Mouse (Mus musculus): ENCODE data around the gene Polr2e. TPM values are rescaled to one million over a fixed set of nuclear protein-coding genes. Genes with fewer than 3 reads are reported as not detected.

The Polr2e gene
- total RNA-seq, 2 experiments from 2014 or later = 74.8 to 86.0 TPM

GRCm38 (mm10) chr10:80033511-80034391 lies 5.8 kb downstream of the Polr2e start:
- DNase-seq = no peak

DNA sequence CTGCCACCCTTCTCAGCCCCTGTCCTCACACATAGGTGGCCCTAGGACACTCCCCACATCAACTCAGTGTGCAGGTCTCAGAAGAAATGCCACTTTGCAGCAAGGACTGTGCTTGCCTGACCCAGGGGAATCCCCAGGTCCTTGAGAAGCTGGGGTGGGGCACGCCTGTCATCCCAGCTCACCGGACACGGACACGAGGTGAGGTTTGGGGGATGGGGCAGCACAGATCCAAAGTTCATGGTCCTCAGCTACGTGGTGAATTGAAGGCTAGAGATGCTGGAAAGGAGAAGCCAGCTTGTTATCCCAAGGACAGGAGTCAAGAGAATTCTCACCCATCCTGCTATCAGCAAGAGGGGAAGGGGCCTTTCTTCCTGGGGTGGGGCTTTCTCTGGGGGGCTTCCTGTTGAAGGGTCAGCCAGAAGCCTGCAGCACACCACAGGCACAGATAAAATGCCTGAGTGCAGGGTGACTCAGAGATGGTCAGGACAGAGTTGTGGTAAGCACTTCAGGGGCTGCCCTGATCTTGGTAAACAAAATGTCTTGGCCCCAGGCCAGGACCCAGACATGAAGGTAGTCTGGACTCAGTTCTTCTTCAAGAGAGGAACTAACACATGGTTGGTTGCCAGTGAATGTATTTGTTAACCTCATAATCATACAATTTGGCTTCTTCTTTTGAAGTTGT lies 6.7 kb downstream of the Polr2e start:
- no peak for DNase-seq

GRCm38 (mm10) chr10:80030736-80031135 lies 8.9 kb downstream of the Polr2e start:
- DNase-seq = no peak

- DNase-seq = no peak
Measured at GRCm38 (mm10) chr10:80030191-80030590, 9.4 kb downstream of the Polr2e start.

- DNase-seq = no peak
Measured at GRCm38 (mm10) chr10:80028521-80028846, 11.1 kb downstream of the Polr2e start.

DNA sequence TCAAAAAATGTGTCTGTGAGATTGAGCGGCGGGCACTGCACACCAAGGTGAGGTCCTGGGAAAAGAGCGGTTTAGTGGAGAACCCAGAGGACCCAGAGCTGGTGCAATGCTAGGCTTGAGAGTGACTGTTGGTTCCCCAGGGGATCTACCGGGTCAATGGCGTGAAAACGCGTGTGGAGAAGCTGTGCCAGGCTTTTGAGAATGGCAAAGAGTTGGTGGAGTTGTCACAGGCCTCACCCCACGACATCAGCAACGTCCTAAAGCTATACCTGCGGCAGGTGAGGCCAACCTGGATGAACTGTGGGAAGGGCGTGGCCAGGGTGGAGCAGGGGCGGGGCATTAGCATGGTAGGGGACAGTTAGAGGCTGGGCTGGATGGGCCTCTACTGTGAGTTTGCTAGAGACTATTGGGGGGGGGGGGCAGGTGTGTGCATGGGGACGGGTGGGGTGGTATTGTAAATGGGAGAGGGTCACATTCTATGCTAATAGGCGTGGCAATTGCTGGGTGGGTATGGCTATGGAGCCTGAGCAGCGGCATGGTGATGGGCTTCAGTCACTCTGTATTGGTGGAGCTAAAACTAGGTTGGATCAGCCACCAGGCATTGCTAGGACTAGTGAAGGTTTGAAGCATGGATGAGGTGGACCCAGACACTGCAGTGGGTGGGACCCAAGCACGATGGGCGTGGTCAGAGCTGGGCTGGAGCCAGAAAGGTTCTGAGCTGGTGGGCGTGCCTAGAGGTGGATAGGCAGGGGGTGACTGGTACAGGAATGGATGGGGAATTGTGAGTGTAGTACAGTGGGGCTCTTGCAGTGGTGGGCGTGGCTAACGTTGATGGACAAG lies 11.7 kb downstream of the Polr2e start:
- DNase-seq = no peak

DNA sequence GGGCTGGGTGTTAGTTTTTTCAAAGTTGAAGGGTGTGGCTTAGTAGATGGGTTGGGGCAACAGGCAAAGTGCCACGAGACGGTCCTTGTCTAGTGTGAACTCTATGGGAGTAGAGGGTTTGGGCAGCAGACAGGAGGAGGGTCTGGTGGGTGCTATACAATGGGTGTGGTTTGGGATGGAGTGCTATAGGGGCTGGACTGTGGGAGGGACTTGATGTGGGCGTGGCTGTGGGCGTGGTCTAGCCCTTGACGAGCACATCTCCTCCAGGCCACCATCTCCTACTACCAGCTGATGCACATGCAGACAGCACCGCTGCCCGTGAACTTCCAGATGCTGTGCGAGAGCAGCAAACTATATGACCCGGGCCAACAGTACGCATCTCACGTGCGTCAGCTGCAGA lies 13.7 kb downstream of the Polr2e start:
- no peak for DNase-seq

DNA sequence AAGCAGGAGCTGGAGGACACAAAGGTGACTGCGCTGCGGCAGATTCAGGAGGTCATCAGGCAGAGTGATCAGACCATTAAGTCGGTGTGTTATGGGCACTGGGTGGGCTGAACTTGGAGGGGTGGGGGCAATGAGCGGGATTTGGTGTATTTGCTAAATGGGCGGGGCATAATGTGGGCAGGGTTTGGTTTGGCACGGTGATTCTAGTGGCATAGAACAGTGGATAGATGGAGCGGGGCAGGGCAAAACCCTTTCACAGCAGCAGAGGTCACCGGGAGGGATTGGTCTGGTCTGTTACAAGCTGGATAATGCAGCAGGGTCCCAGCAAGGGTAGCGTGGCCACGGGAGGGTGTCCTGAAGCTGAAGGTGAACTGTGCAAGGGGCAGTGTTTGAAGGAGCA lies 14.1 kb downstream of the Polr2e start:
- DNase-seq = no peak

GRCm38 (mm10) chr10:80025044-80025347 lies 14.6 kb downstream of the Polr2e start:
- no peak for DNase-seq

- DNase-seq = no peak
Measured at GRCm38 (mm10) chr10:80024229-80025043, 15.2 kb downstream of the Polr2e start.

GRCm38 (mm10) chr10:80023758-80024157 lies 15.8 kb downstream of the Polr2e start:
- DNase-seq = no peak

GRCm38 (mm10) chr10:80022806-80023205 lies 16.8 kb downstream of the Polr2e start:
- DNase-seq = no peak

DNA sequence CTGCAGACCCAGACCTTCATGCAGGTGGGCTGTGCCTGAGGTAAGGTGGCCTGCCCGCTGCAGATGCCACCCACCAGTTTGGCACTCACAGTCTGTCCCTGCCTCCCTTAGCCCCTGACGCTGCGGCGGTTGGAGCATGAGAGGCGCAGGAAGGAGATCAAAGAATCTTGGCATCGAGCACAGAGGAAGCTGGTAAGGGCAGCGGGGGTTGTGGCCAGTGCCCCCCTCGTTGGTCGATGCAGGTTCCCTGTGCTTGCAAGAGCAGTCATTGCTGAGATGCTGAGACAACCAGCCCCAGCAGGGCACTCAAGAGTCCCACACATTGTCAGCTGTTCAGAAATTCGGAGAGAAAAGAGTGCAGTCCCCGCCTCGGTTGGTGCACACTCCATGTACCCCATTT lies 17.4 kb downstream of the Polr2e start:
- no peak for DNase-seq

DNA sequence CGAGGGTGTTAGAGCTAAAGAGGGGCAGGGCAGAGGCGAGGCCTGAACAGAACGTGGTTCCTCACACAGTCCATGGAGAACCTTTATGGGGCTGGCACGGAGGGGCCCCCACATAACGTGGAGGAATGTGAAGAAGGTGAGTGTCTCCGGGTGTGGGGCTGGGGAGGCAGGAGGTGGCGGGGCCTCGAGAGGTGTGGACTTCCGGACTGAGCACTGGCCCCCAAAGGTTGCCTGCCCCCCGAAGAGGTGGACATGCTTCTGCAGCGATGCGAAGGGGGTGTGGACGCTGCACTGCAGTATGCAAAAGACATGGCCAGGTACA lies 18.3 kb downstream of the Polr2e start:
- DNase-seq = no peak

DNA sequence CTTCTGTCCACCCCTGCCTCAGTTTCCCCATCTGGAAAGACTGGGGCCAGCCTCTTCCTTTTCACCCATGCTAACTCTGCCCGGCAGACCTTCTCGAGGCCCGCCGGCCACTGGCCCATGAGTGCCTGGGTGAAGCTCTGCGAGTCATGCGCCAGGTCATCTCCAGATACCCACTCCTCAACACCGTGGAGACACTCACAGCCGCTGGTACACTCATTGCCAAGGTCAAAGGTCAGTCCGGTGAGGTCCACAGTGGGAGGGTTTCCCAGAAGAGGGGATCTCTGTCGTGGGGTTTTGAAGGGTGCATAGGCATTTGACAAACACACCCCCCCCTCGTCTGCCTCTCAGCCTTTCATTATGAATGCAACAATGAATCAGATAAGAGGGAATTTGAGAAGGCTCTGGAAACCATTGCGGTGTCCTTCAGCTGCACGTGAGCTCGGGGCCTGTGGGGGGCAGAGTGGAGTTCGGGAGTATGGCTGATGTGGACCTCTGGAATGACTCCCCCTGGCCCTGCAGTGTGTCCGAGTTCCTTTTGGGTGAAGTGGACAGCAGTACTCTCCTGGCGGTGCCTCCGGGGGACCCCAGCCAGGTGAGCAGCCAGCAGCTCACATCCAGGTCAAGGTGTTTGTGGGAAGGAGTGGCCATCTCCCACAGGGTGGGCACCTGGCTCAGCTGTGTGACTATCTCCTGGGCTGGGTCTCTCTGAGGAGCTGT lies 18.8 kb downstream of the Polr2e start:
- DNase-seq = no peak

- no peak for DNase-seq
Measured at GRCm38 (mm10) chr10:80020191-80020590, 19.4 kb downstream of the Polr2e start.

DNA sequence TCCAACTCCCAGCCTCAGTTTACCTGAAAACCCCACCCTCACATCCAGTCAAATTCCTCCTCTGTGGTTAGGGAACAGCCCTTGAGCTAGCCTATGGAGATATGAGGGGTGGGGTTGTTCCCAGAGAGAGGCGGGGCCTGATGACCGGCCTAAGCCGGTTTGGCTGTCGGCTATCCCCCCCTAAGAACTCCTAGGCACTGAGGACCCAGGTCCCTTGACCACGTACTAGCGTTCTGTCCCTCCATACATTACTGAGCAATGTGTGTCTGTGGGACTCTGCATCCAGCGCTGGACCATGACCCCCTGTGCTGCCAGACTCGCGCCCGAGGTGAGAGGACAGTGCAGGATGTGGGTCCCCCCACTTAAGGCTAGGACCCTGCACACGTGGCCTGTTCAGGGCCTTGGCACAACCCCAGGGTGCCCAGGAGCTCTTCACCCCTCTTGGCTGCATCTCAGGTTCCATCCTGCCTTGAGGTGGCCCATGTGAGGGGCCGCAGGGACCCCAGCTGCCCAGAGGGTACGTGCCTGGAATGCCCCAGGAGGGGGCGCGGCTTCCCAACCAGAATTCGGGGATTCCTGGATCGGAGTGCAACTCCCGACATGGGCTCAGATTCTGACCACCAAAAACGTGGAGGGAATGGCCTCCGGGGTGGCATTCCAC lies 20.0 kb downstream of the Polr2e start:
- no peak for DNase-seq

- DNase-seq = no peak
Measured at GRCm38 (mm10) chr10:80018739-80019297, 20.8 kb downstream of the Polr2e start.

DNA sequence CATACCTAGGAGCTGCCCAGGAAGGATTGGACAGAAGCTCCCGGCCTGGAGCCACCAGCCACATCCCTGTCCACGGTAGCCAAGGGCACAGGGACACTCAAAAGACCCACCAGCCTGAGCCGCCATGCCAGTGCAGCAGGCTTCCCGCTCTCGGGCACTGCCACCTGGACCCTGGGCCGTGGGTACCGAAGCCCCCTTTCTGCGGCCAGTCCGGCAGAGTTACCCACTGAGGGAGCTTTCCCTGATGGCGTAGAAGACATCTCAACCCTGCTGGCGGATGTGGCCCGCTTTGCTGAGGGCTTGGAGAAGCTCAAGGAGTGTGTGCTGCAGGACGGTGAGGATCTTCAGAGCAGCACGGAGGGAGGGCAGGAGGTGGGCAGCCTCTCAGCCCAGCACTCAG lies 21.8 kb downstream of the Polr2e start:
- no peak for DNase-seq

DNA sequence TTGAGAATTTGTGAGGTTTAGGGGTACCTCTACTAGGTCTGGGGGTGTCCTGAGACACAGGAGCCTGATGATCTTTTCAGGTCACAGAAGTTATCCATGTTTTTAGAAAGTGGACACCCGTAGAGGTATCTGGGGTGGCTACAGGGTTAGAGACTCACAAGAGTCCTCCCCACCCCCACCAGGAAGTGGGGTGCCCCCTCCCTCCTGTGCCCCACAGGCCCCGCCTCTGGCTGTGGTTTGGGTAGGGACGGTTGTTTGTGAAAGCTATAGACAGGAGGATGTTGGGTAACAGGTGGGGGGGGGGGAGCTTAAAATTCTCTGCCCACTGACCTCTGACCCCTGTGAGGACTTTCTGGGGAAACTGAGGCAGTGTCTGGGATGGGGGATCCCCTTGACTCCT lies 22.2 kb downstream of the Polr2e start:
- no peak for DNase-seq

GRCm38 (mm10) chr10:80016931-80017330 lies 22.7 kb downstream of the Polr2e start:
- DNase-seq = no peak
